Mouse (Mus musculus): ENCODE results near the gene Wars. TPM values are rescaled to one million over a fixed set of nuclear protein-coding genes. Genes with fewer than 3 reads are reported as not detected.

Wars gene
- polyA plus RNA-seq, 1 experiment from 2014 or later: 101 TPM

DNA sequence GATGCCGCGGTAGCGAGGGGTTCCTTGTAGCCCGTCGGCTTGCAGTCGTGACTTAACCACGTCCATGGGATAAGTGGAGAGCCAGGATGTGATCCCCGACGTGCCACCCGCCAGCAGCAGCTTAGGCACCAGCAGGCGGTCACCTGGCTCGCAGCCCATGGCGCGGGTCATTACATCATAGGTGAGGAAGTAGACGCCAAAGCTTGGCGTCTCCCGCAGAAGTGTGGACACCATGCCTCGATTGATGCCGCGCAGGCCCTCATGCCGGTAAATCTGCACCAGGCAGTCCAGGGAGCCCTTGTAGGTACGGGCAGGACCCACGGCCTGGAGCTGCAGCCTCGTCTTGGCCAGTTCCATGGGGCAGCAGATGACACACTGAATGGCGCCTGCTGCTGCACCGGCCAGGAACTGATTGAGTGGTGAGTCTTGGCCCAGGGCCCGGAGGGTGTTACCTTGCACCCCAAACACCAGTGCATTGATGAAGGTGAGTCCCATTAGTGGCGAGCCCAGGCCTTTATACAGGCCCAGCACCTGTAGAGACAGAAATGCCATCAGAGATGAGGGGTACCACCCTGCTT lies 66.9 kb downstream of the Wars start:
- Histone ChIP-seq H3K9ac (no peak overlapping the region), H3K9me3 (ENCODE audit: control insufficient read depth, low read length) (no peaks in the 10 kb centered on the region), H3K4me2 (replicated peaks) (no peak overlapping the region), H3K27me3 (ENCODE audit: control insufficient read depth, insufficient read depth, low read length) (no peaks in the 10 kb centered on the region), H3K4me1 (replicated peaks; ENCODE audit: control insufficient read depth, insufficient read depth, low read length) (peaks cover 1% of the 10 kb centered on the region; the same call in 1 of the 2 replicates), H3K4me3 (replicated peaks; ENCODE audit: low read length) (no peak overlapping the region), H3K27ac (no peak overlapping the region), H3K36me3 (replicated peaks; ENCODE audit: control insufficient read depth, insufficient read depth) (peaks cover 10% of the 10 kb centered on the region; the same call in 1 of the 2 replicates)
- WGBS: 97% methylated on average over 28 of the region's 28 CpGs
- DNase-seq (ENCODE audit: low spot score): no peak
- no peak for ATAC-seq (ENCODE audit: low FRiP score)

DNA sequence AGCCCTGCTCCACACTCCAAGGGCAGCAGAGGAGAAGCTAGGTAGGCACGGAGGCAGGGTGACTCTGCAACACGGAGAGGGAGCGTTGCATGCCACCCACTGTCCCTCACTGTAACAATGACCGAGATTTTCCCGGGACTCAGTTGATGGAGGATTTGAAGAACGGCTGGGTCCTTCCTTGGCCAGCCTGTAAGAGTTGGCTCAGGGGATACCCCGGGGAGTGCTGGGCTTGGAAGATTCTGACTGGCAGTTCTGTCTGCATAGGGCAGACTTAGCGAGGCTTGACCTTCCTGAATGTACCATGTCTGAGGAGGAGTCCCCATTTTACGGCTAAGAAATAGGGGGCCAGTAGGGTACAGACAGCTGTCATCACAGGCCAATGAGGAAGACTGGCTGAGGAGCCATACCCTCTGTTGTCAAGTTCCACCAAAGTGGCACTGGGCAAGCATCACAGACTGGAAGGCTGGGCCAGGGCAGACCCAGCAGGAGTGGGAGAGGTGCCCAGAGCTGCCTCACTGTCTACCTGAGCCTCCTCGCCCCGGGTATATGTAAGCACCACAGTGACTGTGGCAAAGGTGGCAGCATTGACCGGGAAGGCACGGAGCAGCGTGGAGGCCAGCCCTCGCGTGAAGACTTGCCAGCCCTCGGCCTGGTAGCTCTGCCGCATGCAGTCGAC lies 67.6 kb downstream of the Wars start:
- Histone ChIP-seq H3K27ac (no peak overlapping the region), H3K9ac (no peak overlapping the region)
- WGBS: 93% methylated on average over 19 of the region's 19 CpGs

DNA sequence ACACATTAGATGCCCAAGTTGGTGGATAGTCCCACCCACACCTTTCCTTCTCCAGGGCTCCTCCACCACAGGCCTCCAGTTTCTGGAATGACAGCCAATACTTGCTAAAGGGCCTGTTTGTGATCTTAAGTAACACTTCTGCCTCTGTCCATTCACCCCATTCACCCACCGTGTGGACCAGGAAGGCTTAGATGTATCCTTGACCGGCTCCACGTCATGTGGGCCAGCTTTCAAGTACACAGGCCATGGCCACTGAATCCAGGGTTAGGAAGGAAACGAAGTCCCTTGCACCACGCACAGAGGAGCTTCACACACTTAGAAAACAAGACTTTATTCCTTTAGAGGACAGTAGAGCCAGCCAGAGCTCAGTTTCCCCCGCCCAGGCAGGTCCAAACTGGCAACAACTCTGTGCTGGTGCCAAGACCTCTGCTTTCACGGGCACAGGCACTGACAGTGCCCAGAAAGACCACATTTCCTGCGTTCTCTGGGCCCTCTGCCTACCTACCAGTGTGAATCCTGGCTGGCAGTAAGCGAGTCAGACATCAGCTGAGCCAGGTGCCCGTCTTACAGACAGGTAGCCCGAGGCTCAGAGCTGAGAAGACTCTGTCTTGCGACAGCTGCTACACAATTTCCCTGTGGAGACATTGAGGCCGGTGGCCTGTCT lies 68.3 kb downstream of the Wars start:
- H3K27ac ChIP-seq: no peak overlapping the region
- no peak for ATAC-seq (ENCODE audit: low FRiP score)
- H3K9me3 ChIP-seq (ENCODE audit: control insufficient read depth, low read length): no peaks in the 10 kb centered on the region
- H3K27me3 ChIP-seq (ENCODE audit: control insufficient read depth, insufficient read depth, low read length): no peaks in the 10 kb centered on the region
- 94% methylated on average over 13 of the region's 13 CpGs for WGBS
- no peak overlapping the region for H3K4me2 ChIP-seq (replicated peaks)
- H3K4me1 ChIP-seq (replicated peaks; ENCODE audit: control insufficient read depth, insufficient read depth, low read length): no peaks in the 10 kb centered on the region
- H3K9ac ChIP-seq: no peak overlapping the region
- DNase-seq (ENCODE audit: low spot score): no peak
- peaks cover 10% of the 10 kb centered on the region; the same call in 1 of the 2 replicates for H3K36me3 ChIP-seq (replicated peaks; ENCODE audit: control insufficient read depth, insufficient read depth)
- no peak overlapping the region for H3K4me3 ChIP-seq (replicated peaks; ENCODE audit: low read length)

More for the DNA sequence above, 67.6 kb downstream of the Wars start:
- no peak overlapping the region for H3K4me2 ChIP-seq (replicated peaks)
- no peaks in the 10 kb centered on the region for H3K27me3 ChIP-seq (ENCODE audit: control insufficient read depth, insufficient read depth, low read length)
- H3K9me3 ChIP-seq (ENCODE audit: control insufficient read depth, low read length): no peaks in the 10 kb centered on the region
- no peak for ATAC-seq (ENCODE audit: low FRiP score)
- no peak for DNase-seq (ENCODE audit: low spot score)
- H3K36me3 ChIP-seq (replicated peaks; ENCODE audit: control insufficient read depth, insufficient read depth): peaks cover 10% of the 10 kb centered on the region; the same call in 1 of the 2 replicates
- no peaks in the 10 kb centered on the region for H3K4me1 ChIP-seq (replicated peaks; ENCODE audit: control insufficient read depth, insufficient read depth, low read length)
- H3K4me3 ChIP-seq (replicated peaks; ENCODE audit: low read length): no peak overlapping the region

DNA sequence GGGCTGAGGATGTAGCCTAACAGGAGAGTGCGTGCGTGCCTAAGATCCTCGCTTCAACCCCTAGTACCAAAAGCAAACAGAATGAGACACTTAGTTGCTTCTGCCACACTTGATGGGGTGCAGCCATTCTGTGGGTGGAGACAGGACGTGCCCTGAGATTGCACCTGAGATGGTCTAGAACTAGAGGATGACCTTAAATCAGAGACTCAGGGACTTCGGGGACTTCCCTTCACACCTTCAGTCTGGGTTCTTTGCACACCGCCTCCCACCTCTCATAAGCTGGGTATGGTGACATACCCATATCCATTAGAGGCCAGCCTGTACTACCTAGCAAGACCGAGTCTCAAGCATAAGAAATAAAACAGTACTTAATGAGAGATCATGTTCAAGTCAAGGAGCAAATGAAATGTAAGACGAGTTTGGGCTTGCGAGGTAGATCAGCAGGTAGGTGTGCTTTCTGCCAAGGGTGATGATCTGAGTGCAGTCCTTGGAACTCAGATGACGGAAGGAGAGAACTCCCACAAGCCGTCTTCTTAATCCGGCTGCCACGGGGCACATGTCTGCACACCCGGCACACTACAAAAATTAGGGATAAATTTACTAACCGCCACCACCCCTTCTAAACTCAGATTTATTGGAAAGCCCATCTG lies 69.6 kb downstream of the Wars start:
- Histone ChIP-seq H3K4me2 (replicated peaks) (no peak overlapping the region), H3K9ac (no peak overlapping the region), H3K36me3 (replicated peaks; ENCODE audit: control insufficient read depth, insufficient read depth) (peaks cover 10% of the 10 kb centered on the region; the same call in 1 of the 2 replicates), H3K27me3 (ENCODE audit: control insufficient read depth, insufficient read depth, low read length) (no peaks in the 10 kb centered on the region), H3K9me3 (ENCODE audit: control insufficient read depth, low read length) (no peaks in the 10 kb centered on the region), H3K4me1 (replicated peaks; ENCODE audit: control insufficient read depth, insufficient read depth, low read length) (no peaks in the 10 kb centered on the region), H3K4me3 (replicated peaks; ENCODE audit: low read length) (no peak overlapping the region), H3K27ac (no peak overlapping the region)
- 93% methylated on average over 15 of the region's 15 CpGs for WGBS
- DNase-seq (ENCODE audit: low spot score): no peak
- ATAC-seq (ENCODE audit: low FRiP score): no peak

DNA sequence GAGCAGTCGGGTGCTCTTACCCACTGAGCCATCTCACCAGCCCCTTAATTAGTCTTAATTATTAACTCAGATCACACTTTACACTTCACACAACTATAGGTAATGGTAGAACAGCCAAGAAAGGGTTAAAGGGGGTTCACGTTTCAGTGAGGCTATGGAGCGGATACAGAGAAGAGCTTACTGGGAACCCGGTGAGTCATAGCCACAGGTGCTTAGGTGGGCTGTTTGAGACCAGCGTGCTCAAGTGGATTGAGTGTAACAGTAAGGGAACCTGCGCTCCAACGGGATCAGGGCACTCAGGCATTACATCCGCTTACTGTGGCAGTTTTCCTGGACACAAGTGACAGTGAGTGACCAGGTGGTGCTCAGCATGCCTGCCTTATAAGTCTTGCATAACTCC lies 70.9 kb downstream of the Wars start:
- Histone ChIP-seq H3K36me3 (replicated peaks; ENCODE audit: control insufficient read depth, insufficient read depth) (peaks cover 10% of the 10 kb centered on the region; the same call in 1 of the 2 replicates), H3K4me2 (replicated peaks) (no peak overlapping the region), H3K27me3 (ENCODE audit: control insufficient read depth, insufficient read depth, low read length) (no peaks in the 10 kb centered on the region), H3K9ac (no peak overlapping the region), H3K9me3 (ENCODE audit: control insufficient read depth, low read length) (no peaks in the 10 kb centered on the region), H3K27ac (no peak overlapping the region), H3K4me1 (replicated peaks; ENCODE audit: control insufficient read depth, insufficient read depth, low read length) (no peaks in the 10 kb centered on the region), H3K4me3 (replicated peaks; ENCODE audit: low read length) (no peak overlapping the region)
- no peak for DNase-seq (ENCODE audit: low spot score)
- ATAC-seq (ENCODE audit: low FRiP score): no peak
- WGBS: 74% methylated on average over 8 of the region's 8 CpGs

DNA sequence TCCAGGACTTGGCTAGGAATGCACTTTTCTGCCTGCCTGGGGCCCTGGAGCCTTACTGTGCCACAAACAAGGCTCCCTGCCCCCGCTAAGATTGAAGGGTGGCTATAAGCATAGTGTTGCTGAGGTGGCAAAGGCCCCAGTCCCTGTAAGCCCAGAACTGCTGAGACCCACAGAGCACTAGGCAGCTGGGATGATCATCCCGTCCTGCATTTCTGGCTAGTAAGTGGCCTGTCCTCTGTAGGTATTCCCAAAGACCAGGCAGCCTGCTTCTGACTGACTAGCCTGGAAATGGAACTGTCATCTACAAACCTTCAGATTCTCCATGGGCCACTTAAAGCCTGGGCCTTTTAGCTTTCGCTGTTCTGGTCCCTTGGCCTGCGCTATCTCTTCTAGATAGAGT lies 73.5 kb downstream of the Wars start:
- WGBS: 93% methylated on average over 4 of the region's 4 CpGs
- H3K4me2 ChIP-seq (replicated peaks): no peak overlapping the region
- DNase-seq (ENCODE audit: low spot score): no peak
- H3K9ac ChIP-seq: no peak overlapping the region
- H3K36me3 ChIP-seq (replicated peaks; ENCODE audit: control insufficient read depth, insufficient read depth): peaks cover 14% of the 10 kb centered on the region
- no peak for ATAC-seq (ENCODE audit: low FRiP score)
- no peaks in the 10 kb centered on the region for H3K4me1 ChIP-seq (replicated peaks; ENCODE audit: control insufficient read depth, insufficient read depth, low read length)
- H3K9me3 ChIP-seq (ENCODE audit: control insufficient read depth, low read length): no peaks in the 10 kb centered on the region
- H3K27me3 ChIP-seq (ENCODE audit: control insufficient read depth, insufficient read depth, low read length): no peaks in the 10 kb centered on the region
- no peak overlapping the region for H3K27ac ChIP-seq
- H3K4me3 ChIP-seq (replicated peaks; ENCODE audit: low read length): no peak overlapping the region

DNA sequence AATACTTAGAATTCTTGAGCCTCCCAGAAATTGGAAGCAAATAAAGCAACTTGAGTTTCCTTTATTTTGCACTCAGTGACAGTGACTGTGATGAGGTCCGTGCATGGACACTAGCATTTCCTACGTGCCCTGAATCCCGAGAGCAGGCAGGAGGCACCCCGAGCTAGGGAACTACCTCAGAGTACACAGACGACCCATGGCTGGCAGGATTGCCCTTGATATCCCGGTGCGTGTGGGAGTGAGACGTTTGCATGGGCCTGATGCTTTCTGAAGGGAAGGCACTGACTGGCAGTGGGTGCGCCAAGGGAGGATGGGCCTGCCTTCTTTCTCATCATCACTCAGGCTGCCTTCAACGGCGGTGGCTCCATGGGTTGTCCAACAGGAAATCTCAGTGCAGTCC lies 77.4 kb downstream of the Wars start:
- Histone ChIP-seq H3K9ac (no peak overlapping the region), H3K4me2 (replicated peaks) (no peak overlapping the region)

DNA sequence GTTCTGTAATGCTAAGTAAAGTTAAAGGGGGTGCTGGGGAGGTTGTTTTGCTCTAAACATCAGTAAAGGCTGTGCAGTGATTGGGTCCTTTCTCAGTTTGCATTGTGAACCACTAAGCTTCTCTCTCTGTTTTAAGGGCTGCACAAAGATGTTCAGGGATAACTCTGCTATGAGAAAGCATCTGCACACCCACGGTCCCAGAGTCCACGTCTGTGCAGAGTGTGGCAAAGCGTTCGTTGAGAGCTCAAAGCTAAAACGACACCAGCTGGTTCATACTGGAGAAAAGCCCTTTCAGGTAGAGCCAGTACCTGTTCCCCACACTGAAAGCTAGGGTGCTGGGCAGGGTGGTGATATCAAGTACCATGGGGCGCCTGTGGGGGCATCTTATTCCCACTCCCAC lies 79.5 kb downstream of the Wars start:
- no peak overlapping the region for H3K4me3 ChIP-seq (replicated peaks; ENCODE audit: low read length)
- ATAC-seq (ENCODE audit: low FRiP score) (no peak), DNase-seq (ENCODE audit: low spot score) (no peak)

More for the DNA sequence above, 77.4 kb downstream of the Wars start:
- 81% methylated on average over 11 of the region's 11 CpGs for WGBS
- ATAC-seq (ENCODE audit: low FRiP score) (no peak), DNase-seq (ENCODE audit: low spot score) (no peak)
- Histone ChIP-seq H3K36me3 (replicated peaks; ENCODE audit: control insufficient read depth, insufficient read depth) (peaks cover 27% of the 10 kb centered on the region), H3K4me3 (replicated peaks; ENCODE audit: low read length) (no peak overlapping the region), H3K4me1 (replicated peaks; ENCODE audit: control insufficient read depth, insufficient read depth, low read length) (no peaks in the 10 kb centered on the region), H3K9me3 (ENCODE audit: control insufficient read depth, low read length) (no peaks in the 10 kb centered on the region), H3K27me3 (ENCODE audit: control insufficient read depth, insufficient read depth, low read length) (no peaks in the 10 kb centered on the region), H3K27ac (no peak overlapping the region)

DNA sequence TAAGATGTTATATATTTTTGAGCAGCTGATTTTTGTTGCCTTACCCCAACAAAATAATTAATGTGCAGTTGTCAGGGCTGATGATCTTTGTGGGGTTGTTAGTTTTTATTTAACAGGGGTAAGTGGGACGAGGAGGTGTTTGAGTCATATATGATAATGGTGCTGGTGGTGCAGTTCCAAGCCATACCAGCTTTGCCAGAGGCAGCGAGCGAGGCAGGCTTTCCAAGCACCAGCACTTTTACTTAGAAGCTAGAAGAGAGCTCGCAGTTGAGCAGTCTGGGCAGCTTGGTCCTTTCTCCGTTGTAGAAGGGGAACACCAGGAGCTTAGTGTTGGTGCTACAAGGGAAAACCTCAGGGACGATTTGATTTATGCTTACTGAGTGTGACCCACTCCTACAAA lies 81.5 kb downstream of the Wars start:
- no peak overlapping the region for H3K27ac ChIP-seq
- H3K9me3 ChIP-seq (ENCODE audit: control insufficient read depth, low read length): no peaks in the 10 kb centered on the region
- H3K4me1 ChIP-seq (replicated peaks; ENCODE audit: control insufficient read depth, insufficient read depth, low read length): no peaks in the 10 kb centered on the region
- H3K4me2 ChIP-seq (replicated peaks): no peak overlapping the region
- no peak overlapping the region for H3K4me3 ChIP-seq (replicated peaks; ENCODE audit: low read length)
- no peak overlapping the region for H3K9ac ChIP-seq
- no peaks in the 10 kb centered on the region for H3K27me3 ChIP-seq (ENCODE audit: control insufficient read depth, insufficient read depth, low read length)
- ATAC-seq (ENCODE audit: low FRiP score) (no peak), DNase-seq (ENCODE audit: low spot score) (no peak)
- WGBS: 90% methylated on average over 6 of the region's 6 CpGs
- H3K36me3 ChIP-seq (replicated peaks; ENCODE audit: control insufficient read depth, insufficient read depth): peaks cover 25% of the 10 kb centered on the region

More for the DNA sequence above, 79.5 kb downstream of the Wars start:
- Histone ChIP-seq H3K9me3 (ENCODE audit: control insufficient read depth, low read length) (no peaks in the 10 kb centered on the region), H3K4me2 (replicated peaks) (no peak overlapping the region), H3K27me3 (ENCODE audit: control insufficient read depth, insufficient read depth, low read length) (no peaks in the 10 kb centered on the region), H3K27ac (no peak overlapping the region), H3K9ac (no peak overlapping the region), H3K36me3 (replicated peaks; ENCODE audit: control insufficient read depth, insufficient read depth) (peaks cover 27% of the 10 kb centered on the region), H3K4me1 (replicated peaks; ENCODE audit: control insufficient read depth, insufficient read depth, low read length) (no peaks in the 10 kb centered on the region)
- 93% methylated on average over 6 of the region's 6 CpGs for WGBS

Measured in hindbrain, embryonic 14.5 days (tissue).